Mouse (Mus musculus): ENCODE data around the gene Slc7a5.

GRCm38 (mm10) chr8:121870190-121870589 is 37.3 kb downstream of the Slc7a5 start:
- TF ChIP-seq CTCF (IDR thresholded peaks at IDR 0.05; ENCODE audit: low read depth) (no peak), EP300 (IDR thresholded peaks at IDR 0.05; ENCODE audit: low read depth) (no peak)

All from liver, postnatal 0 days (tissue).